Mouse (Mus musculus) activated CD4-positive, CD25-positive, alpha-beta regulatory T cell, adult 4 months (primary cell): Measurements from ENCODE around the gene Caln1. TPM values are rescaled to one million over a fixed set of nuclear protein-coding genes. Genes with fewer than 3 reads are reported as not detected.

Experiments
- ATAC-seq: one replicate; pipeline ENCODE4 v1.8.0; 2017
- polyA plus RNA-seq, 2 experiments: library from polyadenylated mRNA; unstranded; fragments of 100-300 nt; shearing (Covaris generic); gene quantifications; one replicate each; pipeline ENCODE4 v1.2.1; 2017

Gene Caln1
- polyA plus RNA-seq: not detected

GRCm38 (mm10) chr5:130369237-130369636 lies at the start of gene Caln1:
Gene Caln1 (plus strand): TSS chr5:130369455.
- ATAC-seq: no peak

GRCm38 (mm10) chr5:130319783-130320182 lies 49.5 kb upstream of the Caln1 start:
- ATAC-seq: no peak

GRCm38 (mm10) chr5:130320485-130320884 lies 48.8 kb upstream of the Caln1 start:
- ATAC-seq: no peak

- no peak for ATAC-seq
Measured at GRCm38 (mm10) chr5:130325486-130325885, 43.8 kb upstream of the Caln1 start.

GRCm38 (mm10) chr5:130327615-130328263 lies 41.5 kb upstream of the Caln1 start:
- ATAC-seq: no peak

GRCm38 (mm10) chr5:130328366-130328765 lies 40.9 kb upstream of the Caln1 start:
- ATAC-seq: no peak

GRCm38 (mm10) chr5:130329889-130330288 lies 39.4 kb upstream of the Caln1 start:
- no peak for ATAC-seq

GRCm38 (mm10) chr5:130330801-130331200 lies 38.5 kb upstream of the Caln1 start:
- no peak for ATAC-seq

- ATAC-seq: no peak
Measured at GRCm38 (mm10) chr5:130331206-130331605, 38.0 kb upstream of the Caln1 start.

- no peak for ATAC-seq
Measured at GRCm38 (mm10) chr5:130333566-130333965, 35.7 kb upstream of the Caln1 start.

- ATAC-seq: no peak
Measured at GRCm38 (mm10) chr5:130333971-130334370, 35.3 kb upstream of the Caln1 start.

- ATAC-seq: no peak
Measured at GRCm38 (mm10) chr5:130335462-130335861, 33.8 kb upstream of the Caln1 start.

GRCm38 (mm10) chr5:130340656-130341055 lies 28.6 kb upstream of the Caln1 start:
- ATAC-seq: no peak

- ATAC-seq: no peak
Measured at GRCm38 (mm10) chr5:130344999-130345398, 24.3 kb upstream of the Caln1 start.

- ATAC-seq: no peak
Measured at GRCm38 (mm10) chr5:130345871-130346270, 23.4 kb upstream of the Caln1 start.

GRCm38 (mm10) chr5:130355223-130355622 lies 14.0 kb upstream of the Caln1 start:
- no peak for ATAC-seq

GRCm38 (mm10) chr5:130363111-130363510 lies 6.1 kb upstream of the Caln1 start:
- ATAC-seq: no peak

GRCm38 (mm10) chr5:130363773-130364172 lies 5.5 kb upstream of the Caln1 start:
- ATAC-seq: no peak

GRCm38 (mm10) chr5:130368236-130368635 lies 1.0 kb upstream of the Caln1 start:
- ATAC-seq: no peak

GRCm38 (mm10) chr5:130375411-130375810 lies 6.2 kb downstream of the Caln1 start:
- no peak for ATAC-seq

- ATAC-seq: no peak
Measured at GRCm38 (mm10) chr5:130384222-130384912, 15.1 kb downstream of the Caln1 start, which contains the start of gene A330070K13Rik. Gene A330070K13Rik (minus strand): TSS chr5:130384631.

GRCm38 (mm10) chr5:130386418-130386817 lies 17.2 kb downstream of the Caln1 start:
- no peak for ATAC-seq

GRCm38 (mm10) chr5:130393618-130394355 lies 24.5 kb downstream of the Caln1 start:
- ATAC-seq: no peak

- no peak for ATAC-seq
Measured at GRCm38 (mm10) chr5:130394386-130394785, 25.1 kb downstream of the Caln1 start.
